8 mouse cellular contexts compared by ENCODE assay signal in the genomic region with DNA sequence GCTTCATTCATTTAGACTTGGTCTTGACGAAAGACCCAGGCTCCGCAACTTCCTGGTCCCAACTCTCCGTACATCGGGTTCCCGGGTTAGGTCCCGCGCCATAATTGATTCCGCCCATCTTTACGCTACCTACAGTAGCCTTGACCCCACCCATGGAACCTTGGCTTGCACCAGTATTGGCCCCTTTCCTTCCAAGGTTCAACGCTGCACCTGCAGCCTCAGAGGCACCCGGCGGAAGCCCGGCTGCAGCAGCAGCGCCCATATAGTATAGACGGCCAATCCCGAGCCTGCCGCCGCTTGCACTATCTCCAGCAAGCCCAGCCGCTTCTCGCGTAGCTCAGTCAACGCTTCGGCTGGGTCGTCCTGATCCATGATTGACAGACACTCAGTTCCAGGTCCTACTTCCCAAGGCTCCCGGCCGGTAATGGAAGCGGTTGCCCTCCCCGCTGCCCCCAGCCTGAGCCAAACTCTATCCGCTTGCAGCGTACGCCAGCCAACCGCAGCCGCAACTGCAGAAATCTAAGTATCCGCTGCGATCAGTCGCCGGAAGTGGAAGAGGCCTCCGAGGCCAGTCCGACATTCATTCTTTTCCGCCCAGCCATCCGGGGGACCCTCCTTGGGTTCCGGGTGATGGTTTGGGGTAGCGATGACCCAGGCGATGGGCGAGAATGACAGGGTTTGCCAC. TPM values are rescaled to one million over a fixed set of nuclear protein-coding genes. Genes with fewer than 3 reads are reported as not detected.
A peak's percentile ranks its signal among the peaks of the same experiment; 100 is the strongest.
DNase-seq lines count a peak whose midpoint lies in the region; ATAC-seq and TF ChIP-seq lines count a peak whose summit lies in the region.

No protein-coding gene starts in this region.

- H3K4me1 ChIP-seq in cortical plate, adult 2 months (ENCODE audit: control insufficient read depth, insufficient read depth, low read length) = peaks cover 5% of the 10 kb centered on the region
- peaks cover 15% of the 10 kb centered on the region; the same call in 1 of the 2 replicates for H3K4me1 ChIP-seq in hindbrain, postnatal 0 days (ENCODE audit: insufficient read depth, low read length)

- H3K27me3 ChIP-seq in hindbrain, postnatal 0 days (ENCODE audit: insufficient read depth, low read length) = no peaks in the 10 kb centered on the region

- peak overlapping the region; percentile 75 for H3K4me3 ChIP-seq in cortical plate, adult 2 months (ENCODE audit: insufficient read depth, low read length)
- H3K4me3 ChIP-seq in gastrocnemius, adult 2 months = peak overlapping the region; percentile 89
- H3K4me3 ChIP-seq in hindbrain, postnatal 0 days (ENCODE audit: low read length) = peak overlapping the region; percentile 66

- TF ChIP-seq POLR2A in cortical plate, adult 2 months (IDR thresholded peaks at IDR 0.05; ENCODE audit: extremely low read depth, insufficient read depth, low read length) = peak; percentile 86

- H3K9me3 ChIP-seq in hindbrain, postnatal 0 days (ENCODE audit: low read length) = no peaks in the 10 kb centered on the region

- TF ChIP-seq CTCF in cortical plate, adult 2 months (IDR thresholded peaks at IDR 0.05; ENCODE audit: extremely low read depth, insufficient read depth, low read length) = no peak
- TF ChIP-seq CTCF in gastrocnemius, adult 2 months (IDR thresholded peaks at IDR 0.05) = no peak
- TF ChIP-seq CTCF in hindbrain, postnatal 0 days (IDR thresholded peaks at IDR 0.05; ENCODE audit: low read depth) = no peak

- peaks cover 4% of the 10 kb centered on the region for H3K36me3 ChIP-seq in hindbrain, postnatal 0 days (ENCODE audit: insufficient read depth, low read length)

- peak overlapping the region; percentile 67 for H3K9ac ChIP-seq in hindbrain, postnatal 0 days (replicated peaks; ENCODE audit: low read length)

- DNase-seq in adipocyte (ENCODE audit: low spot score) = peak; percentile 89
- DNase-seq in gastrocnemius, adult 2 months = peak; percentile 89
- DNase-seq in hindbrain, postnatal 0 days (ENCODE audit: low spot score) = peak; percentile 91
- DNase-seq in left cerebral cortex, postnatal 10 days (ENCODE audit: extremely low spot score in 1 of 2, low spot score in 2 of 2) = peak; percentile 82 to 89
- DNase-seq in right cerebral cortex, postnatal 10 days (ENCODE audit: low spot score in 2 of 2) = peak; percentile 89 to 92
- DNase-seq in urinary bladder, postnatal 36 days (ENCODE audit: low spot score in 2 of 2) = peak; percentile 81 to 84

- H3K4me2 ChIP-seq in hindbrain, postnatal 0 days (ENCODE audit: low read depth, low read length) = peak overlapping the region; percentile 95

- under 1% methylated on average over 45 of the region's 45 CpGs for WGBS in hindbrain, postnatal 0 days

- intact Hi-C loops in gastrocnemius, adult 2 months (cut with DNase I) = loop anchor here (10.0 kb wide), 1 partner anchor 217 kb away; the partner anchor contains the start of genes Lmf1 and Sox8
- intact Hi-C loops in left cerebral cortex, postnatal 10 days (cut with DNase I) = no loop called here

- peak; percentile 62 for ATAC-seq in hindbrain, postnatal 0 days
- ATAC-seq in megakaryocyte progenitor cell, adult 5-6 weeks (replicated peaks; ENCODE audit: poor library complexity) = peak; percentile 65

- peak overlapping the region; percentile 71 for H3K27ac ChIP-seq in cortical plate, adult 2 months (ENCODE audit: insufficient read depth, low read length)
- peak overlapping the region; percentile 91 for H3K27ac ChIP-seq in gastrocnemius, adult 2 months
- peak overlapping the region; percentile 94 for H3K27ac ChIP-seq in hindbrain, postnatal 0 days

RNA-seq across cellular contexts. Expression of gene Fam173a, which starts 0.7 kb away (rescaled TPM):
- polyA plus RNA-seq in cortical plate, adult 2 months (2012; rRNA removed) = 152 and 159 TPM in 2 replicates
- total RNA-seq in gastrocnemius, adult 2 months (2021) = 10 to 100 TPM; 35.9 to 43.7 TPM
- 80.6 and 101 TPM in 2 replicates for total RNA-seq in hindbrain, postnatal 0 days (2014; rRNA removed)
- 117 and 121 TPM in 2 replicates for polyA plus RNA-seq in hindbrain, postnatal 0 days (2015; fragmentation: Nextera tagmentation; extraction: Ambion mirVana)
- 10 to 100 TPM; 74.3 to 74.9 TPM for total RNA-seq in left cerebral cortex, postnatal 10 days (2021)
- 113 and 126 TPM in 2 replicates for total RNA-seq in megakaryocyte progenitor cell, adult 5-6 weeks (2015)
- total RNA-seq in megakaryocyte progenitor cell, adult 5-6 weeks (2017) = 29.3 and 38.2 TPM in 2 replicates

RNA-seq across cellular contexts. Expression of gene AC134908.4, which starts 3.5 kb away (rescaled TPM):
- polyA plus RNA-seq in cortical plate, adult 2 months (2012; rRNA removed) = 2.3 and 4.0 TPM in 2 replicates
- not detected for total RNA-seq in gastrocnemius, adult 2 months (2021)
- 0.31 TPM in 1 of 2 replicates, not detected in the other for total RNA-seq in hindbrain, postnatal 0 days (2014; rRNA removed)
- polyA plus RNA-seq in hindbrain, postnatal 0 days (2015; fragmentation: Nextera tagmentation; extraction: Ambion mirVana) = 2.0 and 3.9 TPM in 2 replicates
- total RNA-seq in left cerebral cortex, postnatal 10 days (2021) = 1 to 10 TPM; 1.7 to 2.3 TPM
- total RNA-seq in megakaryocyte progenitor cell, adult 5-6 weeks (2015) = 1.8 TPM in 1 of 2 replicates, not detected in the other
- total RNA-seq in megakaryocyte progenitor cell, adult 5-6 weeks (2017) = not detected in 2 replicates

RNA-seq across cellular contexts. Expression of gene Metrn, which starts 5.0 kb away (rescaled TPM):
- polyA plus RNA-seq in cortical plate, adult 2 months (2012; rRNA removed) = 134 and 141 TPM in 2 replicates
- 10 to 100 TPM; 40.4 to 41.0 TPM for total RNA-seq in gastrocnemius, adult 2 months (2021)
- 500 and 557 TPM in 2 replicates for total RNA-seq in hindbrain, postnatal 0 days (2014; rRNA removed)
- polyA plus RNA-seq in hindbrain, postnatal 0 days (2015; fragmentation: Nextera tagmentation; extraction: Ambion mirVana) = 102 and 116 TPM in 2 replicates
- 10 to 100 TPM; 59.8 to 61.1 TPM for total RNA-seq in left cerebral cortex, postnatal 10 days (2021)
- total RNA-seq in megakaryocyte progenitor cell, adult 5-6 weeks (2015) = 4.5 and 9.7 TPM in 2 replicates
- total RNA-seq in megakaryocyte progenitor cell, adult 5-6 weeks (2017) = 26.8 and 29.5 TPM in 2 replicates

RNA-seq across cellular contexts. Expression of gene Ccdc78, which starts 5.6 kb away (rescaled TPM):
- polyA plus RNA-seq in cortical plate, adult 2 months (2012; rRNA removed) = 0.17 and 0.52 TPM in 2 replicates
- not detected for total RNA-seq in gastrocnemius, adult 2 months (2021)
- 0.10 and 0.50 TPM in 2 replicates for total RNA-seq in hindbrain, postnatal 0 days (2014; rRNA removed)
- 1.0 and 1.2 TPM in 2 replicates for polyA plus RNA-seq in hindbrain, postnatal 0 days (2015; fragmentation: Nextera tagmentation; extraction: Ambion mirVana)
- total RNA-seq in left cerebral cortex, postnatal 10 days (2021) = under 1 TPM in 1 of 2 experiments, not detected in 1; 0.16 TPM
- total RNA-seq in megakaryocyte progenitor cell, adult 5-6 weeks (2015) = 0.05 TPM in 1 of 2 replicates, not detected in the other
- 0.20 and 0.21 TPM in 2 replicates for total RNA-seq in megakaryocyte progenitor cell, adult 5-6 weeks (2017)

RNA-seq across cellular contexts. Expression of gene Haghl, which starts 6.5 kb away (rescaled TPM):
- polyA plus RNA-seq in cortical plate, adult 2 months (2012; rRNA removed) = 230 and 253 TPM in 2 replicates
- 1 to 10 TPM; 9.0 to 9.1 TPM for total RNA-seq in gastrocnemius, adult 2 months (2021)
- total RNA-seq in hindbrain, postnatal 0 days (2014; rRNA removed) = 159 and 171 TPM in 2 replicates
- 219 and 225 TPM in 2 replicates for polyA plus RNA-seq in hindbrain, postnatal 0 days (2015; fragmentation: Nextera tagmentation; extraction: Ambion mirVana)
- 100 to 1,000 TPM; 132 to 133 TPM for total RNA-seq in left cerebral cortex, postnatal 10 days (2021)
- total RNA-seq in megakaryocyte progenitor cell, adult 5-6 weeks (2015) = 10.9 and 13.4 TPM in 2 replicates
- total RNA-seq in megakaryocyte progenitor cell, adult 5-6 weeks (2017) = 15.2 and 18.8 TPM in 2 replicates

Comparison
In these comparisons a context has a peak if more than half of its experiments do, and no peak if none do; other contexts are left out.
1. Peak in every context shown above with its lines: DNase-seq, ATAC-seq, H3K4me3 ChIP-seq and H3K27ac ChIP-seq.